Mouse (Mus musculus): ENCODE data around the gene Zkscan16. TPM values are rescaled to one million over a fixed set of nuclear protein-coding genes. Genes with fewer than 3 reads are reported as not detected.

Zkscan16 gene
- total and polyA plus RNA-seq, 2 experiments from 2014 or later = 1.5 to 5.6 TPM

- ATAC-seq (no peak), DNase-seq (no peak)
- Histone ChIP-seq H3K4me2 (ENCODE audit: low read depth) (no peak overlapping the region), H3K27me3 (ENCODE audit: insufficient read depth, low read length) (no peaks in the 10 kb centered on the region), H3K27ac (ENCODE audit: low read depth, low read length) (no peak overlapping the region), H3K9ac (no peak overlapping the region), H3K36me3 (ENCODE audit: insufficient read depth) (no peaks in the 10 kb centered on the region), H3K4me1 (ENCODE audit: insufficient read depth) (no peaks in the 10 kb centered on the region), H3K4me3 (ENCODE audit: low read depth, low read length) (no peak overlapping the region), H3K9me3 (ENCODE audit: low read length) (no peaks in the 10 kb centered on the region)
- TF ChIP-seq CTCF (IDR thresholded peaks at IDR 0.05; ENCODE audit: low read depth) = no peak
Measured at GRCm38 (mm10) chr4:58941638-58942037, 1.8 kb upstream of the Zkscan16 start.

DNA sequence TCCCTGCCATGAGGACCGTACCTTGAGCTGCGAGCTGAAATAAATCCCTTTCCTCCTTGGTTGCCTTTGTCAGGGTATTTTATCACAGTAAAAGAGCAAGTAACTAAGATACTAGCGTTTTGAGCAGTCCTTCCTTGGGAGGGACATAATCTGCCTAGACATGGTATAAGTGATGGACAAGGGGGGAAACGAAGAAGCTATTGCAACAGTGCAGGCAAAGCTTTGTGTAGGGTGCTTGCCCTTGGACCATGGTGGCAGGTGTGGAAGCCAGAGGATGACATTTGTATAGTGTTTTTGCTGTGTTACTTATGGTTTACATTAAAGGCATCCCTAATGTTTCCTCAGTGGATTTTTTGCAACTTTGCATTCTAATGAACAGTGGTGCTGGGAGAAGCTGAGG lies 486 bp upstream of the Zkscan16 start:
- Histone ChIP-seq H3K9ac (peak overlapping the region; percentile 70), H3K27me3 (ENCODE audit: insufficient read depth, low read length) (no peaks in the 10 kb centered on the region), H3K4me2 (ENCODE audit: low read depth) (peak overlapping the region; percentile 79), H3K4me3 (ENCODE audit: low read depth, low read length) (peak overlapping the region; percentile 67), H3K27ac (ENCODE audit: low read depth, low read length) (0 out of 2 replicates have a peak overlapping the region, but pooled peaks have one; percentile 15), H3K9me3 (ENCODE audit: low read length) (no peaks in the 10 kb centered on the region), H3K4me1 (ENCODE audit: insufficient read depth) (no peaks in the 10 kb centered on the region), H3K36me3 (ENCODE audit: insufficient read depth) (no peaks in the 10 kb centered on the region)
- no peak for TF ChIP-seq CTCF (IDR thresholded peaks at IDR 0.05; ENCODE audit: low read depth)
- ATAC-seq (no peak; the same call in 1 of the 2 replicates), DNase-seq (no peak)
- WGBS = 77% methylated on average over 4 of the region's 4 CpGs

DNA sequence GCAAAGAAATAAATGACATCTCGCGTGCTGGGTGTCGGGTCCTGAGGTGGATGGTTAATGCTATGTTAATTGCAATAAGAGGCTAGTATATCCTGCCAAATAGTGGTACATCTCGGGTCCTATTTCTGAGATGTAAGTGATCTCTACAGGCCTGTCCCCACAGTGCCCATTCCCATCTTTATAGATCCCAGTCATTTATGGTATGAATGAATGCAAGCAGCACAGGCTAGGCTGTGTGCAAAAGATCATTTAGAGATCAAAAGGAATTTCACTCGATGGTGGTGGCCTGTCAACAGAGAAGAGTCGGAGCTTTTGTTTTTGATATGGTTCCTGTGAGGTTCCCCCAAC lies 752 bp downstream of the Zkscan16 start:
- 18% methylated on average over 6 of the region's 6 CpGs for WGBS
- no peaks in the 10 kb centered on the region for H3K4me1 ChIP-seq (ENCODE audit: insufficient read depth)
- no peaks in the 10 kb centered on the region for H3K27me3 ChIP-seq (ENCODE audit: insufficient read depth, low read length)
- DNase-seq (no peak), ATAC-seq (0 out of 2 replicates have a peak, but pooled peaks have one; percentile 3)
- H3K9ac ChIP-seq = peak overlapping the region; percentile 70
- H3K4me2 ChIP-seq (ENCODE audit: low read depth) = peak overlapping the region; percentile 79
- H3K36me3 ChIP-seq (ENCODE audit: insufficient read depth) = no peaks in the 10 kb centered on the region
- peak overlapping the region; percentile 67 for H3K4me3 ChIP-seq (ENCODE audit: low read depth, low read length)
- H3K9me3 ChIP-seq (ENCODE audit: low read length) = no peaks in the 10 kb centered on the region
- peak overlapping the region; percentile 78; the same call in 1 of the 2 replicates for H3K27ac ChIP-seq (ENCODE audit: low read depth, low read length)
- TF ChIP-seq CTCF (IDR thresholded peaks at IDR 0.05; ENCODE audit: low read depth) = no peak

- Histone ChIP-seq H3K4me1 (ENCODE audit: insufficient read depth) (no peaks in the 10 kb centered on the region), H3K9ac (no peak overlapping the region), H3K9me3 (ENCODE audit: low read length) (no peaks in the 10 kb centered on the region), H3K4me2 (ENCODE audit: low read depth) (peak overlapping the region; percentile 79), H3K4me3 (ENCODE audit: low read depth, low read length) (peak overlapping the region; percentile 67; the same call in 1 of the 2 replicates), H3K27me3 (ENCODE audit: insufficient read depth, low read length) (no peaks in the 10 kb centered on the region), H3K36me3 (ENCODE audit: insufficient read depth) (no peaks in the 10 kb centered on the region), H3K27ac (ENCODE audit: low read depth, low read length) (no peak overlapping the region)
- no peak for TF ChIP-seq CTCF (IDR thresholded peaks at IDR 0.05; ENCODE audit: low read depth)
- ATAC-seq (no peak), DNase-seq (no peak)
- 62% methylated on average over 5 of the region's 5 CpGs for WGBS
Measured at GRCm38 (mm10) chr4:58944695-58945094, 1.3 kb downstream of the Zkscan16 start.

DNA sequence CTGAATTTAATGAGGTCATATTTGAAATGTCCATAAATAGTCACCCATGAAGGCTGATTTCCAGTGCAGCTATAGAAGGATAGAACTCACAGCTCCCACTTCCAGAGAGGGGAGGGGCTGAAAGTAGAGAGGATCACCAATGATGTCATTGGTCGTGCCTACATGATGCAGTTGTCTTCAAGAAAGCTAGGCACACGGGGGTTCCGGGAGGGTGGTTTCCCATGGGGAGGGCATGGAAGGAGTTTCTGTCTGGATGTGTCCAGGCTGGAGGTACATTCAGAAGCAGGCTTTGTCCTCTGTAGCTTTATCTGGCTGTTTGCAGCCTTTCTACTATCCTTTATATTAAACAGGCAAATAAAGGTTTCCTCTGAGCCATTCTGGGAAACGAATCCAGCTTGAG lies 5.0 kb downstream of the Zkscan16 start:
- Histone ChIP-seq H3K9me3 (ENCODE audit: low read length) (no peaks in the 10 kb centered on the region), H3K4me3 (ENCODE audit: low read depth, low read length) (no peak overlapping the region)
- ATAC-seq = no peak

DNA sequence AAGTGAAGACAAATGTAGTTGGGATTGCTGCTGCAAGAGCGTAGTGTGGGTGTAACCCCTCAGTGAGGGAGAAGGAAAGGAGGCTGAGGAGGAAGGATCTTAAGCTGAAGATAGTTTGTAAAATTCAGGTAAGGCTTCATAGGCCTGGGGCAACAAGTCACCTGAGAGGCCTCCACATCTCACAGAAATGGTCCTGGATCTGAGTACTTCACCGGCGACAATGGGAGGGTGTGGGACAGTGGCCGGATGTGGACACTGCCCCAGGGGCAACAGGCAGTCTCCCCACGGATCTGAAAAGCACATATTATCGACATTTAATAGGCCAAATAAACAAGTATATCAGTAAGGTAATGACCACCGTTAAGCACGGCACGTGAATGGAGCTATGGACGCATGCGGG lies 9.2 kb downstream of the Zkscan16 start:
- Histone ChIP-seq H3K4me3 (ENCODE audit: low read depth, low read length) (no peak overlapping the region), H3K27me3 (ENCODE audit: insufficient read depth, low read length) (no peaks in the 10 kb centered on the region), H3K36me3 (ENCODE audit: insufficient read depth) (peaks cover 16% of the 10 kb centered on the region), H3K9ac (no peak overlapping the region), H3K27ac (ENCODE audit: low read depth, low read length) (no peak overlapping the region), H3K4me2 (ENCODE audit: low read depth) (no peak overlapping the region), H3K4me1 (ENCODE audit: insufficient read depth) (no peaks in the 10 kb centered on the region), H3K9me3 (ENCODE audit: low read length) (no peaks in the 10 kb centered on the region)
- 92% methylated on average over 11 of the region's 11 CpGs for WGBS
- DNase-seq (no peak), ATAC-seq (no peak)
- no peak for TF ChIP-seq CTCF (IDR thresholded peaks at IDR 0.05; ENCODE audit: low read depth)

More for the DNA sequence above, 5.0 kb downstream of the Zkscan16 start:
- H3K4me1 ChIP-seq (ENCODE audit: insufficient read depth) = no peaks in the 10 kb centered on the region
- TF ChIP-seq CTCF (IDR thresholded peaks at IDR 0.05; ENCODE audit: low read depth) = no peak
- peaks cover 3% of the 10 kb centered on the region; the same call in 1 of the 2 replicates for H3K36me3 ChIP-seq (ENCODE audit: insufficient read depth)
- 88% methylated on average over 4 of the region's 4 CpGs for WGBS
- DNase-seq = no peak
- H3K9ac ChIP-seq = no peak overlapping the region
- no peak overlapping the region for H3K4me2 ChIP-seq (ENCODE audit: low read depth)
- no peak overlapping the region for H3K27ac ChIP-seq (ENCODE audit: low read depth, low read length)
- H3K27me3 ChIP-seq (ENCODE audit: insufficient read depth, low read length) = no peaks in the 10 kb centered on the region

- H3K4me2 ChIP-seq (ENCODE audit: low read depth) = no peak overlapping the region
- TF ChIP-seq CTCF (IDR thresholded peaks at IDR 0.05; ENCODE audit: low read depth) = no peak
- ATAC-seq (no peak), DNase-seq (no peak)
- H3K4me3 ChIP-seq (ENCODE audit: low read depth, low read length) = no peak overlapping the region
- no peaks in the 10 kb centered on the region for H3K9me3 ChIP-seq (ENCODE audit: low read length)
- H3K36me3 ChIP-seq (ENCODE audit: insufficient read depth) = peaks cover 10% of the 10 kb centered on the region
- 94% methylated on average over 15 of the region's 15 CpGs for WGBS
- H3K27me3 ChIP-seq (ENCODE audit: insufficient read depth, low read length) = no peaks in the 10 kb centered on the region
- no peaks in the 10 kb centered on the region for H3K4me1 ChIP-seq (ENCODE audit: insufficient read depth)
- no peak overlapping the region for H3K27ac ChIP-seq (ENCODE audit: low read depth, low read length)
- H3K9ac ChIP-seq = no peak overlapping the region
Measured at GRCm38 (mm10) chr4:58961719-58962118, 18.3 kb downstream of the Zkscan16 start.

Data from forebrain, postnatal 0 days (tissue).